Mouse (Mus musculus): ENCODE data around the gene Slco4c1.

DNA sequence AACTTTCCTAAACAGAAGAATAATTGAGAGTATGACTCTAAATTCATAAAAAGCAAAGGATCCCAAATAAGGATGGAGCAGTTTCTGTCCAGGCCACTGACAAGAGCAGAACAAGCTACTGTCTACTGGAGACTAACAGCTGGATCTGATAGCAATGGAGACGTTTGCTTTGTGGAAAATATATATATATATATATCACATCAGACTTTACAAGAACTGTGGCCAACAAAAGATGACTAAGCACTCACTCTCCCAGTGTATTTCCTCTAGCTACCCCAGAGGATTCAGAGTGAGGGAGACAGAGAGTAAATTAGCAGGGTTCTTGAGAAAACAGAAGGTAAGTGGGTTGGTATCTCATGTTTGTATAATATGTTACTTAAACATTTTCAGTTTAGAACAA lies 105.4 kb downstream of the Slco4c1 start:
- no peak for TF ChIP-seq CTCF (IDR thresholded peaks at IDR 0.05 in 2 of 3, conservative IDR thresholded peaks at IDR 0.05 in 1 of 3; ENCODE audit: control insufficient read depth in 1 of 3, insufficient read depth in 1 of 3, low read depth in 2 of 3, low read length in 3 of 3, poor library complexity in 1 of 3, severe bottlenecking in 1 of 3)
- TF ChIP-seq ZMIZ1 (IDR thresholded peaks at IDR 0.05; ENCODE audit: low read depth, low read length) = no peak
